Mouse (Mus musculus) cerebellum, adult 11 months (tissue): Measurements from ENCODE around the gene Clec10a.

Experiments used
- DNase-seq: peaks from one replicate; pipeline ENCODE4 v3.0.0; 2022

Gene Clec10a

GRCm38 (mm10) chr11:70219873-70220272 is 63.9 kb downstream of the Clec10a start:
- no peak for DNase-seq

DNA sequence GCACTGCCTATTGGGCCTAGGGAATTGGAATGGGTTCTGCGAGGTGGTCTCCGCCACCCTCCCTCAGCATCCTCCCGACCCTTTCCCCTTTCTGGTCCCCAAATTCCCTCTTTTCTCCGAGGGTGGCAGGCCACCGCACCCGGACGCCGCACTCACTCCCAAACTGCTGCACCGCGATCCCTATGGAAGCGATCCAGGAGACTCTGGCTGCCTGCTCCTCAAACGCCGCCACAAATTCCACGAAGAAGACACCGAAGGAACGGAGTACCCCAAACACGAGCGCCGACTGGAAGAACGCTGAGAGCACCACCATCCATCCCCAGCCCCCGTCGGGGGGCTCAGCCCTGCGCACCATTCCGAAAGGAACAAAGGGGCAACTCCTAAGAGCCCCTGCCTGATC is 64.3 kb downstream of the Clec10a start:
- DNase-seq: peak; percentile 65
